Mouse (Mus musculus) layer of hippocampus, adult 11-12 months (tissue): Measurements from ENCODE around the gene Deaf1.

Source experiments
- DNase-seq: peaks from one replicate; pipeline ENCODE4 v3.0.0; 2022; ENCODE audit warnings: low spot score

The Deaf1 gene

GRCm38 (mm10) chr7:141327469-141328372 lies at the start of gene Deaf1, which contains the start of gene Tmem80:
Gene Deaf1, minus strand, starts transcription at chr7:141327690.
Gene Tmem80, plus strand, starts transcription at chr7:141327739.
- DNase-seq: peak; percentile 100

- DNase-seq: no peak
Observed at GRCm38 (mm10) chr7:141374399-141374798, 46.9 kb upstream of the Deaf1 start.

GRCm38 (mm10) chr7:141373611-141374010 lies 46.1 kb upstream of the Deaf1 start:
- DNase-seq: no peak

GRCm38 (mm10) chr7:141371942-141372595 lies 44.6 kb upstream of the Deaf1 start:
- DNase-seq: no peak

DNA sequence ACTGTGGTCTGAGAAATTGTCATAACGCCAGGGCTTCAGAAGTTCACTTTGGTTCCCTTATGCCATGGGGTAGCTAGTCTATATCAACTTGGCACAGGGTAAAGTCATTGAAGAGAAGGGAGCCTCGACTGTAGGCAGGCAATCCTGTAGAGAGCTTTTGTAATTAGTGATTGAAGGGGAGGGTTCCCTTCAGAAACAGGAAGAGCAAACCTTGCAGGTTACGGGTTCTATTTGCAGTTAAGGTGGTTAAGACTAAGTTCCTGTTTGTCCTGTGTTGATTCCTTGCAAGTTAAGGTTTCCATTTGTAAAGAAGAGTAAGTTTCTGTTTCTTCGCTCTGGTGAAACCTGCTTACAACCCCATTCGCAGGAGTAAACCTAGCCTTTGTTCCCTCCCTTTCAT lies 42.4 kb upstream of the Deaf1 start:
- no peak for DNase-seq

GRCm38 (mm10) chr7:141367358-141367757 lies 39.9 kb upstream of the Deaf1 start:
- DNase-seq: no peak

GRCm38 (mm10) chr7:141365049-141365445 lies 37.6 kb upstream of the Deaf1 start:
- DNase-seq: no peak

GRCm38 (mm10) chr7:141364349-141365048 lies 37.0 kb upstream of the Deaf1 start:
- DNase-seq: no peak

- no peak for DNase-seq
Observed at GRCm38 (mm10) chr7:141363752-141364125, 36.2 kb upstream of the Deaf1 start.

DNA sequence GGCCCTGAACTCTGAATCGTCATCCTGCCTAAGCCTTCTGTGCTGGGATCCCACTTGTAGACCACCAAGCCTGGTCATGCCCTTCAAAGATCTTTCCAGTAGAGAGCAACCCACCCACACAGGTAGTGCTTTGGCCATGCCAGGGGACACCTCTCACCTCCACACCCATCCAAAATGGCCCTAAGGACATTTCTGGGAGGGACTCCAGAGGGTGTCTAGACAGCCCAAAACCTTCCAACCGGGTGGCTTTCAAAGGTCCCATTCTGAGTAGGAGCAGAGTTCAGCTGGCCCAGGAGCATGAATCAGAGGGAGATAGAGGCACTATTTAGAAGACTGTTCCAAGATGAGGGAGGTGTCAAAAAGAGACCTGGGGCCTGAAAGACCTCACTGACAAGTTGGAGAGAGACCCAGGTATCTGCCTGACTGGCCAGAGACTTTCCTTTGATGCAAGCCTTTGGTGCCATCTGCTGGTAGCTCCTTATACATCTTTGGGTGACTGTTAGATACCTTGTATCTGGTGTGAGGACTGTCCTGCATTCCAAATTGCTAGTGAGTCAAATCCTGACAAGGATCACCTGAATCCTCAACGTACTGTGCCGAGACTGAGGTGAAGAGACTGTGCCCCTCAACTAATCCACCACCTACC lies 35.7 kb upstream of the Deaf1 start:
- DNase-seq: peak; percentile 87

DNA sequence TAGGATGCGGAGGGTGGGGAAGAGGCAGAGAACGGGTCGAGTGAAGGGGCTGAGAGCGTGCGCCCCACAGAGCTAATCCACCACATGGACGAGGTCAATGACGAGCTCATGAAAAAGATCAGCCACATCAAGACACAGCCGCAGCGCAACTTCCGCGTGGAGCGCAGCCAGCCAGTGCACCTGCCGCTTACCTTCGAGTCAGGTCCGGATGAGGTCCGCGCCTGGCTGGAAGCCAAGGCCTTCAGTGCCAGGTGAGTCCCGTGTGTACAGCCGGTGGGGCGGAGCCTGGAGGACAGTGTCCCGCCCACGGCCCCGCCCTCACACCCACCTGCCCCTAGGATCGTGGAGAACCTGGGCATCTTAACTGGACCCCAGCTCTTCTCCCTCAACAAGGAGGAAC lies 34.0 kb upstream of the Deaf1 start:
- DNase-seq: no peak

- DNase-seq: peak; percentile 50
Observed at GRCm38 (mm10) chr7:141356971-141357370, 29.5 kb upstream of the Deaf1 start.

GRCm38 (mm10) chr7:141355626-141356326 lies 28.3 kb upstream of the Deaf1 start:
- DNase-seq: peak; percentile 43

DNA sequence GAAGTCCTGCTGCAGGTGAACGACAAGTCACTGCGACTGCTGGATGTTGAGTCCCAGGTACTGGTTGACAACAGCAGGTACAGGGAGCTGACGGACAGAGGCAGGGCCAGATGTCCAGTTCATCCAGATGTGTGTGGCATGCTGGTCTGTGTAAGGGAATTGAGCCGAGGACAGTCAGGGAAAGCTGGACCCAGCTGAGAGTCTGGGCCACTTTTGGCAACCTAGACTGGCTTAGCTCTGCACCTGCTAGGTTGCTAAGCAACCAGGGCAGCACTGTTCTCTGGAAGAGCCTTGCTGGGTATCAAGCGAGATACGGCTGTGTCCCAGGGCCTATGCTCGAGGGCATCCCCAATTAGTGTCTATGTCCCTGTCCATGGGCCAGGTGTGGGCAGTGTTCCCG lies 27.6 kb upstream of the Deaf1 start:
- no peak for DNase-seq

- DNase-seq: no peak
Observed at GRCm38 (mm10) chr7:141351061-141351460, 23.6 kb upstream of the Deaf1 start.

DNA sequence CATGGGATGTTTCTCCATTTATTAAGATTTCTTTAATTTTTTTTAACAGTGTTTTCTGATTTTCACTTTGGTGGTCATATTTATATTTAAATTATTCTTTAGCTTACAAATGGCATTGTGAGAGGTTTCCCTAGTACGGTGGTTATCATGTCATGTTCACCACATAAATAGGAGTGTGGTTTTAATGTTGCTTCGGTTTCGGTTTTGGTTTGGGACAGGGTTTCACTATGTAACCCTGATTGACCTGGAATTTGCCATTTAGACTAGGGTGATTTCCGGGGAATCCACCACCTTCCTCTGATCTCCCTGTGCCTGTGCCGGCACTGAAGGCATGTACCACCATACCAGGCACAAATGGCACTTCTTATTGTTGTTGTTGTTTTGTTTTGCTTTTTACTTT lies 17.3 kb upstream of the Deaf1 start:
- DNase-seq: no peak

- no peak for DNase-seq
Observed at GRCm38 (mm10) chr7:141343696-141344095, 16.2 kb upstream of the Deaf1 start.

GRCm38 (mm10) chr7:141343230-141343629 lies 15.7 kb upstream of the Deaf1 start:
- DNase-seq: no peak

DNA sequence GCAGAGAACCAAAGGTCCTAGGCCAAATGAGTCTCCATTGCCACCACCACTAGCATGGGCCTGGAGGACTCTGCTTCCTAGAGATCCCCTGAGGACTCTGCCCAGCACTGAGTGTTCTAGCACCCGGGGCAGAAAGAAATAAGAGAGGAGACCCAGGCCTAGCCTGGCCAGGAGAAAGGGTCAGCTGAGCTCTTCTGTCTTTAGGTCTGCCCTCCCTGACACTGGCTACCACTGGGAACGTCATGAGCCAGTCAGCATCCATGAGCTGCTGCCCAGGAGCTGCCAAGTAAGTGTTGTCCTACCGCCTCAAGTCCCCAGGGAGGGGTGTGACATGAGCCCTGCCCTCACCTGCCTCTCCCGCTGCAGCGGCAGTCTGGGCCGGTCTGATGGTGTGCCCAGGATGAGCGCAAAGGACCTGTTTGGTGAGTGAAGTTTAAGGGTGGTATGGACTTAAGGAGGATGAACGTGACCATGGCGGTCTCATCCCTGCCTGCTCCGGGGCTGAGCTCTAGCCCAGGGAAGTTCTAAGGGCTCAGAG lies 14.3 kb upstream of the Deaf1 start:
- DNase-seq: no peak

DNA sequence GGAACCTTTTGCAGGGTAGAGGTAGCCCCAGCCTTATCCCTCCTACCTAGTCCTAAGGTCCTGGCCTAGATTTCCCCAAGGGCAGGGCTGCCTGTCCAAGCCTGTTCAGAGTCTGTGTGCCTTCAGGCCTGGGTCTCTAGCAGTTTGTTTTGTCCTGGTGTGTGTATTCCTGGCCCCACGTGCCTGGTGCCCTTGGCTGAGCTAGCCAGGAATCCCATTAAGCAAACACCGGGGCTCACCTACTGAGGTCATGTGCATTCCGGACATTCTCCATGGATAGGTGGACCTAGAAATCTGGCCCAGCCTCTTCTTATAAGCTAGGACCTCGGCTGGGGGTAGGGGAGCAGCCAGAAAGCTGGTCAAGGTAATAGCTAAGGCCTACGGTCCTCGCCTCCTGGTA lies 13.0 kb upstream of the Deaf1 start:
- DNase-seq: no peak

DNA sequence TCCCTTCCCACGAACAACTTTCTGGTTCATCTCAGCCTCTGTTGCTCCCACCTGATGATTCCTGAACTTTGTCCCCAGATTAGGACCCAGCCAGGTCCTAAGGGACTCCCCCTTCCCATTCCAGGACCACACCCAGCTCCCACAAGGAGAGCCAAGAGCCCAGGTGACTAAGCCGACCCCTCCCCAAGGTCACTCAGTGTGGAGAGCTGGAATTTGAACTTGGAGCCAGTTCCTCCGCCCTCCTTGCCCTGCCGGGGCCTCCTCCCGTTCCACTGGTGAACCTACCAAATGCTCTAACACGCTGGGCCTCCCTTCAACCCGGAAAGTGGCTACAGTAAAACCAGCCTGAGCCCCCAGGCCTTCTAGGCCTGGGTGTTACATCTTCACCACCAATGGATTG lies 12.5 kb upstream of the Deaf1 start:
- DNase-seq: no peak
